Mouse (Mus musculus) heart, postnatal 14 days (tissue): ENCODE measurements around the gene Nrp1. TPM values are rescaled to one million over a fixed set of nuclear protein-coding genes. Genes with fewer than 3 reads are reported as not detected.

Experiments
- DNase-seq, 2 experiments: peaks; one replicate each; pipeline ENCODE4 v3.0.0; 2021 to 2022
- intact Hi-C: fragments of 180-260 bp; cut with DNase I; formaldehyde crosslinking; loops from one replicate; pipeline ENCODE4 v1.15.1; 2025
- total RNA-seq, 2 experiments: library from RNA; stranded (reverse); gene quantifications; 2 replicates each; pipeline ENCODE4 v1.2.3; 2021

Nrp1 gene
- total RNA-seq, 2 experiments from 2014 or later = 128 to 131 TPM

GRCm38 (mm10) chr8:128453471-128453870 is 95.1 kb downstream of the Nrp1 start:
- intact Hi-C loops = no loop called here
- DNase-seq = no peak

- no peak for DNase-seq
- intact Hi-C loops = no loop called here
These were observed 95.6 kb downstream of the Nrp1 start for GRCm38 (mm10) chr8:128454026-128454425.

- DNase-seq = no peak
- intact Hi-C loops = no loop called here
These were observed 98.9 kb downstream of the Nrp1 start for GRCm38 (mm10) chr8:128457277-128457676.

GRCm38 (mm10) chr8:128459704-128460103 is 101.3 kb downstream of the Nrp1 start:
- DNase-seq = no peak
- intact Hi-C loops = no loop called here

- intact Hi-C loops = no loop called here
- DNase-seq = peak in 1 of 2 experiments; percentile 40
These were observed 103.3 kb downstream of the Nrp1 start for GRCm38 (mm10) chr8:128461716-128462115.

GRCm38 (mm10) chr8:128463162-128463561 is 104.8 kb downstream of the Nrp1 start:
- no peak for DNase-seq
- intact Hi-C loops = no loop called here

GRCm38 (mm10) chr8:128464056-128464623 is 105.7 kb downstream of the Nrp1 start:
- intact Hi-C loops = no loop called here
- DNase-seq = no peak

- intact Hi-C loops = no loop called here
These were observed 107.1 kb downstream of the Nrp1 start for GRCm38 (mm10) chr8:128465553-128465952.

GRCm38 (mm10) chr8:128466681-128467430 is 108.5 kb downstream of the Nrp1 start:
- intact Hi-C loops = no loop called here
- no peak for DNase-seq

More at GRCm38 (mm10) chr8:128465553-128465952, 107.1 kb downstream of the Nrp1 start:
- no peak for DNase-seq

- intact Hi-C loops = no loop called here
- DNase-seq = no peak
These were observed 111.7 kb downstream of the Nrp1 start for GRCm38 (mm10) chr8:128470097-128470496.

GRCm38 (mm10) chr8:128471186-128471585 is 112.8 kb downstream of the Nrp1 start:
- DNase-seq = no peak
- intact Hi-C loops = no loop called here

- DNase-seq = no peak
- intact Hi-C loops = no loop called here
These were observed 114.5 kb downstream of the Nrp1 start for GRCm38 (mm10) chr8:128472871-128473270.

GRCm38 (mm10) chr8:128473456-128474239 is 115.2 kb downstream of the Nrp1 start:
- intact Hi-C loops = no loop called here
- DNase-seq = no peak

GRCm38 (mm10) chr8:128474614-128475013 is 116.2 kb downstream of the Nrp1 start:
- DNase-seq = no peak
- intact Hi-C loops = no loop called here

GRCm38 (mm10) chr8:128476206-128476605 is 117.8 kb downstream of the Nrp1 start:
- intact Hi-C loops = no loop called here
- no peak for DNase-seq

- DNase-seq = no peak
- intact Hi-C loops = no loop called here
These were observed 119.6 kb downstream of the Nrp1 start for GRCm38 (mm10) chr8:128478017-128478416.

GRCm38 (mm10) chr8:128479309-128480013 is 121.1 kb downstream of the Nrp1 start:
- intact Hi-C loops = no loop called here
- no peak for DNase-seq

- intact Hi-C loops = no loop called here
- no peak for DNase-seq
These were observed 122.7 kb downstream of the Nrp1 start for GRCm38 (mm10) chr8:128480896-128481665.

GRCm38 (mm10) chr8:128483344-128483743 is 124.9 kb downstream of the Nrp1 start:
- intact Hi-C loops = no loop called here
- DNase-seq = no peak

GRCm38 (mm10) chr8:128484720-128485124 is 126.3 kb downstream of the Nrp1 start:
- no peak for DNase-seq
- intact Hi-C loops = no loop called here
